Mouse (Mus musculus): ENCODE measurements at regions not wholly inside any gene's neighbourhood (a gene's known extent, or its start where the extent isn't known, plus 50 kb on each side); places are given as distances from the start of the nearest gene placed in this dataset.

- no peaks in the 10 kb centered on the region for H3K27me3 ChIP-seq (ENCODE audit: control insufficient read depth, insufficient read depth, low read length)
- no peak for TF ChIP-seq POLR2A (IDR thresholded peaks at IDR 0.05; ENCODE audit: control insufficient read depth, extremely low read depth, insufficient read depth, low read length, poor library complexity)
- no peak for TF ChIP-seq CTCF (IDR thresholded peaks at IDR 0.05; ENCODE audit: borderline replicate concordance, control insufficient read depth, extremely low read depth, insufficient read depth, low read length, poor library complexity)
- no peak for DNase-seq
- no peak overlapping the region for H3K27ac ChIP-seq (ENCODE audit: control insufficient read depth, insufficient read depth, low read length)
- no peaks in the 10 kb centered on the region for H3K4me1 ChIP-seq (replicated peaks; ENCODE audit: control insufficient read depth, insufficient read depth, low read length)
- H3K4me3 ChIP-seq (ENCODE audit: control insufficient read depth, insufficient read depth, low read length), result no peak overlapping the region
- no peaks in the 10 kb centered on the region for H3K36me3 ChIP-seq (ENCODE audit: control insufficient read depth, insufficient read depth, low read length)
Measured at GRCm38 (mm10) chr10:91679641-91680040, 498.5 kb upstream of the Tmpo start.

GRCm38 (mm10) chr10:91637911-91638310, 456.8 kb upstream of the Tmpo start:
- H3K4me1 ChIP-seq (replicated peaks; ENCODE audit: control insufficient read depth, insufficient read depth, low read length), result no peaks in the 10 kb centered on the region
- no peak for DNase-seq
- H3K36me3 ChIP-seq (ENCODE audit: control insufficient read depth, insufficient read depth, low read length), result no peaks in the 10 kb centered on the region
- TF ChIP-seq POLR2A (IDR thresholded peaks at IDR 0.05; ENCODE audit: control insufficient read depth, extremely low read depth, insufficient read depth, low read length, poor library complexity) (no peak), CTCF (IDR thresholded peaks at IDR 0.05; ENCODE audit: borderline replicate concordance, control insufficient read depth, extremely low read depth, insufficient read depth, low read length, poor library complexity) (no peak)
- H3K27me3 ChIP-seq (ENCODE audit: control insufficient read depth, insufficient read depth, low read length), result no peaks in the 10 kb centered on the region
- no peak overlapping the region for H3K4me3 ChIP-seq (ENCODE audit: control insufficient read depth, insufficient read depth, low read length)
- H3K27ac ChIP-seq (ENCODE audit: control insufficient read depth, insufficient read depth, low read length), result no peak overlapping the region

- no peaks in the 10 kb centered on the region for H3K27me3 ChIP-seq (ENCODE audit: control insufficient read depth, insufficient read depth, low read length)
- 87% methylated on average over 6 of the region's 6 CpGs for WGBS
- TF ChIP-seq POLR2A (IDR thresholded peaks at IDR 0.05; ENCODE audit: control insufficient read depth, extremely low read depth, insufficient read depth, low read length, poor library complexity), result no peak
- no peak for TF ChIP-seq CTCF (IDR thresholded peaks at IDR 0.05; ENCODE audit: borderline replicate concordance, control insufficient read depth, extremely low read depth, insufficient read depth, low read length, poor library complexity)
- H3K4me3 ChIP-seq (ENCODE audit: control insufficient read depth, insufficient read depth, low read length), result no peak overlapping the region
- H3K4me1 ChIP-seq (replicated peaks; ENCODE audit: control insufficient read depth, insufficient read depth, low read length), result no peaks in the 10 kb centered on the region
- H3K27ac ChIP-seq (ENCODE audit: control insufficient read depth, insufficient read depth, low read length), result no peak overlapping the region
- no peaks in the 10 kb centered on the region for H3K36me3 ChIP-seq (ENCODE audit: control insufficient read depth, insufficient read depth, low read length)
- DNase-seq, result no peak
Measured at GRCm38 (mm10) chr10:91628672-91629071, 447.6 kb upstream of the Tmpo start.

GRCm38 (mm10) chr10:91622281-91622680, 441.2 kb upstream of the Tmpo start:
- no peaks in the 10 kb centered on the region for H3K27me3 ChIP-seq (ENCODE audit: control insufficient read depth, insufficient read depth, low read length)
- 88% methylated on average over 2 of the region's 2 CpGs for WGBS
- H3K4me3 ChIP-seq (ENCODE audit: control insufficient read depth, insufficient read depth, low read length), result no peak overlapping the region
- H3K4me1 ChIP-seq (replicated peaks; ENCODE audit: control insufficient read depth, insufficient read depth, low read length), result no peaks in the 10 kb centered on the region
- no peak overlapping the region for H3K27ac ChIP-seq (ENCODE audit: control insufficient read depth, insufficient read depth, low read length)
- H3K36me3 ChIP-seq (ENCODE audit: control insufficient read depth, insufficient read depth, low read length), result no peaks in the 10 kb centered on the region
- TF ChIP-seq CTCF (IDR thresholded peaks at IDR 0.05; ENCODE audit: borderline replicate concordance, control insufficient read depth, extremely low read depth, insufficient read depth, low read length, poor library complexity) (no peak), POLR2A (IDR thresholded peaks at IDR 0.05; ENCODE audit: control insufficient read depth, extremely low read depth, insufficient read depth, low read length, poor library complexity) (no peak)
- DNase-seq, result no peak

GRCm38 (mm10) chr10:91613794-91614479, 432.8 kb upstream of the Tmpo start:
- Histone ChIP-seq H3K27me3 (ENCODE audit: control insufficient read depth, insufficient read depth, low read length) (no peaks in the 10 kb centered on the region), H3K36me3 (ENCODE audit: control insufficient read depth, insufficient read depth, low read length) (no peaks in the 10 kb centered on the region), H3K27ac (ENCODE audit: control insufficient read depth, insufficient read depth, low read length) (no peak overlapping the region), H3K4me1 (replicated peaks; ENCODE audit: control insufficient read depth, insufficient read depth, low read length) (no peaks in the 10 kb centered on the region), H3K4me3 (ENCODE audit: control insufficient read depth, insufficient read depth, low read length) (no peak overlapping the region)
- WGBS, result 87% methylated on average over 8 of the region's 8 CpGs
- DNase-seq, result no peak
- no peak for TF ChIP-seq CTCF (IDR thresholded peaks at IDR 0.05; ENCODE audit: borderline replicate concordance, control insufficient read depth, extremely low read depth, insufficient read depth, low read length, poor library complexity)
- no peak for TF ChIP-seq POLR2A (IDR thresholded peaks at IDR 0.05; ENCODE audit: control insufficient read depth, extremely low read depth, insufficient read depth, low read length, poor library complexity)

GRCm38 (mm10) chr10:91612052-91612451, 430.9 kb upstream of the Tmpo start:
- Histone ChIP-seq H3K4me1 (replicated peaks; ENCODE audit: control insufficient read depth, insufficient read depth, low read length) (no peaks in the 10 kb centered on the region), H3K27ac (ENCODE audit: control insufficient read depth, insufficient read depth, low read length) (no peak overlapping the region), H3K4me3 (ENCODE audit: control insufficient read depth, insufficient read depth, low read length) (no peak overlapping the region), H3K36me3 (ENCODE audit: control insufficient read depth, insufficient read depth, low read length) (no peaks in the 10 kb centered on the region), H3K27me3 (ENCODE audit: control insufficient read depth, insufficient read depth, low read length) (no peaks in the 10 kb centered on the region)
- WGBS, result 94% methylated on average over 4 of the region's 4 CpGs
- TF ChIP-seq CTCF (IDR thresholded peaks at IDR 0.05; ENCODE audit: borderline replicate concordance, control insufficient read depth, extremely low read depth, insufficient read depth, low read length, poor library complexity) (no peak), POLR2A (IDR thresholded peaks at IDR 0.05; ENCODE audit: control insufficient read depth, extremely low read depth, insufficient read depth, low read length, poor library complexity) (no peak)
- no peak for DNase-seq

GRCm38 (mm10) chr10:91594891-91595290, 413.8 kb upstream of the Tmpo start:
- no peaks in the 10 kb centered on the region for H3K27me3 ChIP-seq (ENCODE audit: control insufficient read depth, insufficient read depth, low read length)
- no peaks in the 10 kb centered on the region for H3K4me1 ChIP-seq (replicated peaks; ENCODE audit: control insufficient read depth, insufficient read depth, low read length)
- DNase-seq, result no peak
- H3K27ac ChIP-seq (ENCODE audit: control insufficient read depth, insufficient read depth, low read length), result no peak overlapping the region
- TF ChIP-seq CTCF (IDR thresholded peaks at IDR 0.05; ENCODE audit: borderline replicate concordance, control insufficient read depth, extremely low read depth, insufficient read depth, low read length, poor library complexity) (no peak), POLR2A (IDR thresholded peaks at IDR 0.05; ENCODE audit: control insufficient read depth, extremely low read depth, insufficient read depth, low read length, poor library complexity) (no peak)
- no peaks in the 10 kb centered on the region for H3K36me3 ChIP-seq (ENCODE audit: control insufficient read depth, insufficient read depth, low read length)
- 92% methylated on average over 3 of the region's 3 CpGs for WGBS
- no peak overlapping the region for H3K4me3 ChIP-seq (ENCODE audit: control insufficient read depth, insufficient read depth, low read length)

Measured in thymus, adult 2 months (tissue).